7 mouse cellular contexts compared by ENCODE assay signal in genomic region chr9:55546176-55547010, GRCm38 (mm10). TPM values are rescaled to one million over a fixed set of nuclear protein-coding genes. Genes with fewer than 3 reads are reported as not detected.
DNase-seq lines count a peak whose midpoint lies in the region; ATAC-seq and TF ChIP-seq lines count a peak whose summit lies in the region.

No protein-coding gene starts in this region.

- H3K9ac ChIP-seq in liver, embryonic 12.5 days, result no peak overlapping the region
- no peak overlapping the region; the same call in 1 of the 2 replicates for H3K9ac ChIP-seq in neural tube, embryonic 11.5 days (ENCODE audit: low read length)

- peak overlapping the region; percentile 63 for H3K4me3 ChIP-seq in gastrocnemius, adult 2 months
- peak overlapping the region; percentile 25 for H3K4me3 ChIP-seq in liver, embryonic 12.5 days
- peak overlapping the region; percentile 28 for H3K4me3 ChIP-seq in neural tube, embryonic 11.5 days (ENCODE audit: low read depth, low read length)

- DNase-seq in Muller cell, postnatal 12 days (ENCODE audit: inconsistent ontology term), result peak; percentile 47
- DNase-seq in brain, embryonic 14.5 days (ENCODE audit: low read depth), result peak; percentile 54
- DNase-seq in gastrocnemius, adult 2 months, result peak; percentile 65
- peak; percentile 69 for DNase-seq in neural tube, embryonic 11.5 days (ENCODE audit: low spot score)
- peak; percentile 39 for DNase-seq in urinary bladder, postnatal 25 days (ENCODE audit: low spot score)

- WGBS in liver, embryonic 12.5 days (ENCODE audit: insufficient replicate concordance), result 4% methylated on average over 62 of the region's 63 CpGs
- 2% methylated on average over 63 of the region's 63 CpGs for WGBS in neural tube, embryonic 11.5 days

- H3K27me3 ChIP-seq in liver, embryonic 12.5 days (replicated peaks), result peaks cover 87% of the 10 kb centered on the region
- H3K27me3 ChIP-seq in neural tube, embryonic 11.5 days (ENCODE audit: control insufficient read depth, insufficient read depth, low read length), result peaks cover 87% of the 10 kb centered on the region

- peaks cover 9% of the 10 kb centered on the region; the same call in 1 of the 2 replicates for H3K9me3 ChIP-seq in liver, embryonic 12.5 days (replicated peaks)
- H3K9me3 ChIP-seq in neural tube, embryonic 11.5 days (ENCODE audit: control insufficient read depth, low read length), result no peaks in the 10 kb centered on the region

- intact Hi-C loops in gastrocnemius, adult 2 months (cut with DNase I), result no loop called here

- TF ChIP-seq POLR2A in brain, embryonic 14.5 days (IDR thresholded peaks at IDR 0.05; ENCODE audit: borderline replicate concordance, extremely low read depth, insufficient read depth, insufficient read length, poor library complexity, severe bottlenecking), result no peak

- TF ChIP-seq CTCF in brain, embryonic 14.5 days (IDR thresholded peaks at IDR 0.05; ENCODE audit: borderline replicate concordance, extremely low read depth, insufficient read depth, insufficient read length), result no peak
- no peak for TF ChIP-seq CTCF in gastrocnemius, adult 2 months (IDR thresholded peaks at IDR 0.05)

- H3K27ac ChIP-seq in gastrocnemius, adult 2 months, result no peak overlapping the region
- H3K27ac ChIP-seq in liver, embryonic 12.5 days, result no peak overlapping the region
- no peak overlapping the region for H3K27ac ChIP-seq in neural tube, embryonic 11.5 days (ENCODE audit: low read depth, low read length)

- peak overlapping the region; percentile 52 for H3K4me2 ChIP-seq in liver, embryonic 12.5 days
- H3K4me2 ChIP-seq in neural tube, embryonic 11.5 days (ENCODE audit: low read depth), result peak overlapping the region; percentile 26

- H3K36me3 ChIP-seq in liver, embryonic 12.5 days, result no peaks in the 10 kb centered on the region
- H3K36me3 ChIP-seq in neural tube, embryonic 11.5 days (ENCODE audit: control insufficient read depth, insufficient read depth, low read length), result no peaks in the 10 kb centered on the region

- peak; percentile 26 for ATAC-seq in inflammation-experienced regulatory T-cells, adult 6 months
- peak; percentile 75 for ATAC-seq in liver, embryonic 12.5 days
- peak; percentile 43; the same call in 1 of the 2 replicates for ATAC-seq in neural tube, embryonic 11.5 days (ENCODE audit: insufficient read depth, low FRiP score, low TSS enrichment)

- H3K4me1 ChIP-seq in liver, embryonic 12.5 days, result peaks cover 25% of the 10 kb centered on the region
- H3K4me1 ChIP-seq in neural tube, embryonic 11.5 days (ENCODE audit: control insufficient read depth, insufficient read depth, low read length), result peaks cover 6% of the 10 kb centered on the region

RNA-seq across cellular contexts. Expression of gene Isl2, which starts 7.9 kb away (rescaled TPM):
- polyA plus RNA-seq in brain, embryonic 14.5 days (2012; rRNA removed), result 1.5 and 3.7 TPM in 2 replicates
- not detected for total RNA-seq in gastrocnemius, adult 2 months (2021)
- not detected for polyA plus RNA-seq in inflammation-experienced regulatory T-cells, adult 6 months (2017; shearing (Covaris generic))
- polyA plus RNA-seq in liver, embryonic 12.5 days (2016; fragmentation: Nextera tagmentation; extraction: Ambion mirVana), result 0.50 and 1.3 TPM in 2 replicates
- polyA plus RNA-seq in neural tube, embryonic 11.5 days (2014; fragmentation: Nextera tagmentation; extraction: Ambion mirVana), result 36.7 and 52.8 TPM in 2 replicates

RNA-seq across cellular contexts. Expression of gene Etfa, which starts 34.4 kb away (rescaled TPM):
- 36.0 and 36.7 TPM in 2 replicates for polyA plus RNA-seq in brain, embryonic 14.5 days (2012; rRNA removed)
- total RNA-seq in gastrocnemius, adult 2 months (2021), result 100 to 1,000 TPM; 217 to 370 TPM
- 100 to 1,000 TPM; 123 to 175 (median 136) TPM for polyA plus RNA-seq in inflammation-experienced regulatory T-cells, adult 6 months (2017; shearing (Covaris generic))
- 164 and 175 TPM in 2 replicates for polyA plus RNA-seq in liver, embryonic 12.5 days (2016; fragmentation: Nextera tagmentation; extraction: Ambion mirVana)
- 122 and 138 TPM in 2 replicates for polyA plus RNA-seq in neural tube, embryonic 11.5 days (2014; fragmentation: Nextera tagmentation; extraction: Ambion mirVana)
